Mouse (Mus musculus) kidney, adult 2 months (tissue): Measurements from ENCODE around the gene Stard3nl.

Experiments used
- CTCF ChIP-seq: fragments of 200-500 bp; conservative IDR thresholded peaks from 2 replicates; pipeline ENCODE4 v1.5.1; 2011; ENCODE audit warnings: low read depth, mild to moderate bottlenecking, control low read depth, low read length, moderate library complexity, mixed read lengths; ENCODE audit not compliant: insufficient read depth, insufficient read length
- POLR2A ChIP-seq: fragments of 200-500 bp; IDR thresholded peaks from one replicate; pipeline ENCODE4 v1.6.1; 2011; ENCODE audit warnings: low read depth, low read length, control low read depth

- no peak for TF ChIP-seq CTCF
- no peak for TF ChIP-seq POLR2A
Measured at GRCm38 (mm10) chr13:19412334-19412939, 16.8 kb upstream of the Stard3nl start.
